In genomic region chr16:91727433-91727832, GRCm38 (mm10) we compare ENCODE assay signal across 8 mouse cellular contexts. TPM values are rescaled to one million over a fixed set of nuclear protein-coding genes. Genes with fewer than 3 reads are reported as not detected.
DNase-seq lines count a peak whose midpoint lies in the region; ATAC-seq and TF ChIP-seq lines count a peak whose summit lies in the region.

No protein-coding gene starts in this region.

- no peak for DNase-seq in left cerebral cortex, adult 2 months (ENCODE audit: extremely low spot score in 1 of 2, low spot score in 2 of 2)
- DNase-seq in left cerebral cortex, postnatal 10 days (ENCODE audit: extremely low spot score in 1 of 2, low spot score in 2 of 2) = no peak
- DNase-seq in fat pad, adult 2 months (ENCODE audit: extremely low read depth, low read depth, low spot score) = peak; percentile 65
- DNase-seq in liver, embryonic 11.5 days (ENCODE audit: low spot score) = no peak
- no peak for DNase-seq in right cerebral cortex, postnatal 36 days (ENCODE audit: low spot score in 2 of 2)
- DNase-seq in layer of hippocampus, adult 9-11 months = no peak
- DNase-seq in left cerebral cortex, adult 18-20 months (ENCODE audit: low spot score in 2 of 2) = no peak

- peaks cover 14% of the 10 kb centered on the region for H3K27me3 ChIP-seq in liver, embryonic 11.5 days (replicated peaks; ENCODE audit: control insufficient read depth, insufficient read depth, low read length)

- H3K27ac ChIP-seq in left cerebral cortex, adult 2 months = no peak overlapping the region; the same call in 1 of the 2 replicates
- peak overlapping the region; percentile 35; the same call in 1 of the 2 replicates for H3K27ac ChIP-seq in liver, embryonic 11.5 days (ENCODE audit: low read depth, low read length)

- H3K9me3 ChIP-seq in liver, embryonic 11.5 days (ENCODE audit: control insufficient read depth, low read length) = no peaks in the 10 kb centered on the region

- intact Hi-C loops in left cerebral cortex, adult 2 months (cut with DNase I) = loop anchor here (10.0 kb wide), 1 partner anchor 577 kb away; the partner anchor contains the start of gene Smim11
- intact Hi-C loops in left cerebral cortex, postnatal 10 days (cut with DNase I) = loop anchor here (5.0 kb wide), 1 partner anchor 190 kb away; no protein-coding TSS in a partner anchor

- no peak for TF ChIP-seq CTCF in left cerebral cortex, adult 2 months (IDR thresholded peaks at IDR 0.05)

- H3K9ac ChIP-seq in liver, embryonic 11.5 days (ENCODE audit: low read depth, low read length) = peak overlapping the region; percentile 65

- peaks cover 4% of the 10 kb centered on the region; the same call in 1 of the 2 replicates for H3K36me3 ChIP-seq in liver, embryonic 11.5 days (ENCODE audit: control insufficient read depth, insufficient read depth, low read length)

- peak overlapping the region; percentile 94 for H3K4me2 ChIP-seq in liver, embryonic 11.5 days

- H3K4me3 ChIP-seq in left cerebral cortex, adult 2 months = peak overlapping the region; percentile 64
- H3K4me3 ChIP-seq in liver, embryonic 11.5 days (ENCODE audit: low read depth, low read length) = peak overlapping the region; percentile 78

- no peak for ATAC-seq in liver, embryonic 11.5 days (replicated peaks; ENCODE audit: low FRiP score)
- ATAC-seq in monocyte, adult 5-6 weeks (replicated peaks; ENCODE audit: insufficient number of reproducible peaks, low FRiP score, low TSS enrichment, poor library complexity, severe bottlenecking) = peak; percentile 33

- WGBS in liver, embryonic 11.5 days = 75% methylated on average over 15 of the region's 15 CpGs

- H3K4me1 ChIP-seq in liver, embryonic 11.5 days (replicated peaks; ENCODE audit: control insufficient read depth, insufficient read depth, low read length) = no peaks in the 10 kb centered on the region; the same call in none of the 2 replicates

RNA-seq across cellular contexts. Expression of gene Cryzl1, which starts 1.3 kb away (rescaled TPM):
- total RNA-seq in left cerebral cortex, adult 2 months (2021) = 100 to 1,000 TPM; 107 to 108 TPM
- 10 to 100 TPM; 87.9 to 97.1 TPM for total RNA-seq in left cerebral cortex, postnatal 10 days (2021)
- 56.4 and 57.7 TPM in 2 replicates for polyA plus RNA-seq in liver, embryonic 11.5 days (2014; fragmentation: Nextera tagmentation; extraction: Ambion mirVana)
- 77.1 to 114 TPM (median 103 TPM) in 3 replicates for total RNA-seq in monocyte, adult 5-6 weeks (2017)
- total RNA-seq in left cerebral cortex, adult 18-20 months (2021) = 100 to 1,000 TPM; 106 to 110 TPM

RNA-seq across cellular contexts. Expression of gene Itsn1, which starts 1.6 kb away (rescaled TPM):
- total RNA-seq in left cerebral cortex, adult 2 months (2021) = 100 to 1,000 TPM; 133 to 156 TPM
- total RNA-seq in left cerebral cortex, postnatal 10 days (2021) = 100 to 1,000 TPM; 132 to 137 TPM
- polyA plus RNA-seq in liver, embryonic 11.5 days (2014; fragmentation: Nextera tagmentation; extraction: Ambion mirVana) = 24.0 and 24.5 TPM in 2 replicates
- 17.6 to 27.7 TPM (median 24.7 TPM) in 3 replicates for total RNA-seq in monocyte, adult 5-6 weeks (2017)
- total RNA-seq in left cerebral cortex, adult 18-20 months (2021) = 100 to 1,000 TPM; 127 to 135 TPM

RNA-seq across cellular contexts. Expression of gene Donson, which starts 38.9 kb away (rescaled TPM):
- 10 to 100 TPM; 23.8 to 28.9 TPM for total RNA-seq in left cerebral cortex, adult 2 months (2021)
- total RNA-seq in left cerebral cortex, postnatal 10 days (2021) = 10 to 100 TPM; 24.9 to 28.8 TPM
- polyA plus RNA-seq in liver, embryonic 11.5 days (2014; fragmentation: Nextera tagmentation; extraction: Ambion mirVana) = 38.3 and 44.4 TPM in 2 replicates
- total RNA-seq in monocyte, adult 5-6 weeks (2017) = 44.3 to 63.9 TPM (median 50.9 TPM) in 3 replicates
- 10 to 100 TPM; 20.1 to 20.5 TPM for total RNA-seq in left cerebral cortex, adult 18-20 months (2021)
